Mouse (Mus musculus) liver, embryonic 16.5 days (tissue): ENCODE measurements around the gene Gfpt2. TPM values are rescaled to one million over a fixed set of nuclear protein-coding genes. Genes with fewer than 3 reads are reported as not detected.

Experiments used
- ATAC-seq: fragments of 200-750 bp; cut with Nextera tagmentation; 2 replicates; pipeline ENCODE4 v1.8.0; 2017; ENCODE audit warnings: low read depth, mild to moderate bottlenecking, moderate number of reproducible peaks, moderate library complexity
- H3K27ac ChIP-seq: fragments of 300-500 bp; sonication (generic); 2 replicates; pipeline ENCODE4 v1.5.1; 2014; ENCODE audit warnings: mild to moderate bottlenecking, low read length
- H3K27me3 ChIP-seq: fragments of 300-500 bp; sonication (generic); 2 replicates; pipeline ENCODE4 v1.6.1; 2014; ENCODE audit warnings: low read depth, low read length, mixed read lengths; ENCODE audit not compliant: control insufficient read depth, insufficient read depth
- H3K36me3 ChIP-seq: fragments of 300-500 bp; sonication (generic); 2 replicates; pipeline ENCODE4 v1.6.1; 2014; ENCODE audit warnings: mild to moderate bottlenecking; ENCODE audit not compliant: control insufficient read depth, insufficient read depth
- H3K4me1 ChIP-seq: fragments of 300-500 bp; sonication (generic); 2 replicates; pipeline ENCODE4 v1.6.1; 2014; ENCODE audit warnings: low read depth, low read length, mixed read lengths; ENCODE audit not compliant: control insufficient read depth
- H3K4me2 ChIP-seq: fragments of 300-500 bp; sonication (generic); 2 replicates; pipeline ENCODE4 v1.6.1; 2014; ENCODE audit warnings: low read depth, low read length, mixed read lengths
- H3K4me3 ChIP-seq: fragments of 300-500 bp; sonication (generic); 2 replicates; pipeline ENCODE4 v1.5.1; 2014; ENCODE audit warnings: low read depth, mild to moderate bottlenecking, low read length
- H3K9ac ChIP-seq: fragments of 300-500 bp; sonication (generic); 2 replicates; pipeline ENCODE4 v1.6.1; 2014; ENCODE audit warnings: low read depth, low read length
- H3K9me3 ChIP-seq: fragments of 300-500 bp; sonication (generic); replicated peaks from 2 replicates; pipeline ENCODE4 v1.6.1; 2016; ENCODE audit warnings: low read length; ENCODE audit not compliant: control insufficient read depth
- WGBS: fragments of 180-500 bp; shearing (Covaris S2); extraction: QIAGEN DNeasy Blood & Tissue Kit; methylation state at CpG from one replicate; pipeline ENCODE4 v1.1.7; 2014; ENCODE audit not compliant: insufficient replicate concordance; 5-methylcytosine and 5-hydroxymethylcytosine counted together
- polyA plus RNA-seq: library from polyadenylated mRNA; unstranded; fragments of >200 nt; fragmentation: Nextera tagmentation; extraction: Ambion mirVana; gene quantifications from 2 replicates; pipeline ENCODE4 v1.2.1, GENCODE M21; 2015

Gfpt2 gene
- polyA plus RNA-seq, 1 experiment from 2014 or later: 0.80 TPM

DNA sequence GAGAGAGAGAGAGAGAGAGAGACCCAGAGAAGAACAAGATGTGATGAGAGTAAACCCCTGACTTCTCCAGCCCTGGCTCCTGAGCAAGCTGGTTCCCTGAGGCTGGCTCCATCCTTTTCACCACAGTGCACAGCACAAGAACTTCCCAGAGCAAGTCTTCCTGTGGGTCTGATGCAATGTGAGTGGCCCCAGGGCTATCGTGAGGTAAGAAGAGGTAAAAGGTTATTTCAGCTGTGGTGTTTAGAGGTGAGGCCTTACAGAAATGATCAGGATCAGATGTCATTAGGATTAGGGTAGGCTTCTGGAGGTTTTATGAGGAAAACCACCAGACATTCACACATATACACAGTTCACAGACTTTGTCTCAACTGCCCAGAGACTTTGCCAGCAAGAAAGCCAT lies 47.9 kb downstream of the Gfpt2 start:
- ATAC-seq: no peak
- Histone ChIP-seq H3K9ac (no peak overlapping the region), H3K9me3 (no peaks in the 10 kb centered on the region), H3K4me3 (no peak overlapping the region), H3K27ac (no peak overlapping the region), H3K4me2 (no peak overlapping the region), H3K27me3 (no peaks in the 10 kb centered on the region), H3K4me1 (peaks cover 19% of the 10 kb centered on the region), H3K36me3 (no peaks in the 10 kb centered on the region)
- WGBS: 48% methylated on average over 1 of the region's 1 CpGs

DNA sequence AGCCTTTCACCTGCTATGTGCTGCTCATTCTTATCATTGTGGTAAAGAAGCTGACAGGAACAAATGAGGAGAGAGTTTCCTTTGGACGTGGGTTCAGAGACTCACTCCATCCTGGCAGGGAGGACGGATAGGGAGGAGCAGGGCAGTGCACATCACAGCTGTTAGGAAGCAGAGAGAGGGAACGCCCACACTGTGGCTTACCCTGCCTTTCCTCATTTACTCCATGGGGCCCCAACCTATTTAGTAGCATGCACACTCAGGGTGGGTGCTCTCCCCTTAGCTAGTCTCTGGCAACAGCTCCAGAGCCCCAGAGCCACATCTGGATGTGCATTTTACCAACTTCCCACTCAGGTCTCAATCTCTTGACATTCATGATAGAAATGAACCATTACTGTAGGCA lies 48.7 kb downstream of the Gfpt2 start:
- H3K9ac ChIP-seq: no peak overlapping the region
- WGBS: 17% methylated on average over 3 of the region's 3 CpGs
- peaks cover 24% of the 10 kb centered on the region for H3K4me1 ChIP-seq
- no peaks in the 10 kb centered on the region for H3K27me3 ChIP-seq
- H3K36me3 ChIP-seq: no peaks in the 10 kb centered on the region
- no peak overlapping the region for H3K27ac ChIP-seq
- no peak overlapping the region for H3K4me2 ChIP-seq
- ATAC-seq: no peak
- H3K9me3 ChIP-seq: no peaks in the 10 kb centered on the region
- H3K4me3 ChIP-seq: no peak overlapping the region

DNA sequence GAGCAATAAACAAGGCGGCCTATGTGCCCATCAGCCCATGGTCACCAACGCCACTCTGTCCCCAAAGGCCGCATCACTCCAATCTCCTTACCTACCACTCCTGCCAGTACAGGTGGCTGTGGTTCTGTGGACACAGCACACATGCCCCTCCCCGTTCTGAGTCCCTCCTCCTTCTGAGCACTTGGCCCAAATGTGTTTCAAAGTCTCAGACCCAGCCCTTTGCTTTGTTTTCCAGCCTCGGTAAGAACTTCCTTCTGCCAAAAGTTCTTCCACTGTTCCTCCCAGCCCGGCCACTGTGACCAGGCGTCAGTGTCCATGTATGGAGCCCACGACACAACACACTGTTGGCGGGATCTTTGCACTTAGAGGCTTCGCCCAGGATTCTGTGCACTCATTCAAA lies 50.3 kb downstream of the Gfpt2 start:
- Histone ChIP-seq H3K36me3 (no peaks in the 10 kb centered on the region), H3K27me3 (no peaks in the 10 kb centered on the region), H3K4me1 (peaks cover 32% of the 10 kb centered on the region), H3K4me2 (no peak overlapping the region), H3K27ac (no peak overlapping the region), H3K4me3 (no peak overlapping the region), H3K9ac (no peak overlapping the region), H3K9me3 (no peaks in the 10 kb centered on the region)
- no peak for ATAC-seq
- WGBS: 76% methylated on average over 10 of the region's 10 CpGs

DNA sequence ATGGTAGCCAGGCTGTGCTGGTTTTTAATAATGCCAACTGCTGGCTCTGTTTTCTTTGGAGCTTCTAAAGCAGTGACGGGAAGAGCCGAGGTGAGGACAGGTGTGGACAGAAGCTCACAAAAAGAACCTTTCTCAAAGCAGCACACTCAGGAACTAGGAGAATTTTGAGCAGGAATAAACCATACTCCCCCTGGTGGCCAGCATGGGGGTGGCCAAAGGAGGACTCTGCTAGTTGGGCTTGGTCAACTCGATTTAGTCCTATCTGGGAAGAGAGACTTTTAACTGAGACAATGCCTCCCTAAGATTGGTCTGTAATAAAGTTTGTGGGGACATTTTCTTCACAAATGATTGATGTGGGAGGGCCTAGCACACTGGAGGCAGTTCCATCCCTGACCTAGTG lies 51.0 kb downstream of the Gfpt2 start:
- H3K4me3 ChIP-seq: no peak overlapping the region
- no peaks in the 10 kb centered on the region for H3K27me3 ChIP-seq
- WGBS: 29% methylated on average over 3 of the region's 3 CpGs
- no peak overlapping the region for H3K4me2 ChIP-seq
- H3K9me3 ChIP-seq: no peaks in the 10 kb centered on the region
- no peak overlapping the region for H3K9ac ChIP-seq
- H3K27ac ChIP-seq: no peak overlapping the region
- ATAC-seq: no peak
- H3K36me3 ChIP-seq: no peaks in the 10 kb centered on the region
- peaks cover 32% of the 10 kb centered on the region for H3K4me1 ChIP-seq

DNA sequence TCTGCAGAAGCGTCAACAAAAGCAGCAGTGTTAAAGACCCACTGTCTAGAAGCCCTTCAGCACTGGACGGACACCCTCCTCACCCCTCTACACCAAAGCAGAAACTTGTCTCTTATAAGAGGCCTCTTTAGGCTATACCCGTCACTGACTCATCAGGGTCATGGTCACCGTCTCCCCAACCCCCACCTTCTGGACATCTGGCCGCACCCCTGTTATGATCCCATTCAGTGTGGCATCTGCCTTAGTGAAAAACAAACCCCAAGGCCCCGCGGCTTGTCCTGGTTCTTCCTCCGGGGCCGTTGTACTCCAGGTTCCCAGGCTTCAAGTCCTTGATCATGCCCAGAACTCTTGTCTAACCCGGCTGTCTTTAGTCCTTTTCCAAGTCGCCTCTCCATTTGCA lies 52.0 kb downstream of the Gfpt2 start:
- peak overlapping the region; percentile 46; the same call in 1 of the 2 replicates for H3K27ac ChIP-seq
- peak overlapping the region; percentile 66 for H3K9ac ChIP-seq
- WGBS: 32% methylated on average over 11 of the region's 11 CpGs
- peak overlapping the region; percentile 93 for H3K4me2 ChIP-seq
- no peak for ATAC-seq
- peak overlapping the region; percentile 84 for H3K4me3 ChIP-seq
- H3K9me3 ChIP-seq: no peaks in the 10 kb centered on the region
- H3K27me3 ChIP-seq: no peaks in the 10 kb centered on the region
- peaks cover 28% of the 10 kb centered on the region for H3K4me1 ChIP-seq
- H3K36me3 ChIP-seq: no peaks in the 10 kb centered on the region

DNA sequence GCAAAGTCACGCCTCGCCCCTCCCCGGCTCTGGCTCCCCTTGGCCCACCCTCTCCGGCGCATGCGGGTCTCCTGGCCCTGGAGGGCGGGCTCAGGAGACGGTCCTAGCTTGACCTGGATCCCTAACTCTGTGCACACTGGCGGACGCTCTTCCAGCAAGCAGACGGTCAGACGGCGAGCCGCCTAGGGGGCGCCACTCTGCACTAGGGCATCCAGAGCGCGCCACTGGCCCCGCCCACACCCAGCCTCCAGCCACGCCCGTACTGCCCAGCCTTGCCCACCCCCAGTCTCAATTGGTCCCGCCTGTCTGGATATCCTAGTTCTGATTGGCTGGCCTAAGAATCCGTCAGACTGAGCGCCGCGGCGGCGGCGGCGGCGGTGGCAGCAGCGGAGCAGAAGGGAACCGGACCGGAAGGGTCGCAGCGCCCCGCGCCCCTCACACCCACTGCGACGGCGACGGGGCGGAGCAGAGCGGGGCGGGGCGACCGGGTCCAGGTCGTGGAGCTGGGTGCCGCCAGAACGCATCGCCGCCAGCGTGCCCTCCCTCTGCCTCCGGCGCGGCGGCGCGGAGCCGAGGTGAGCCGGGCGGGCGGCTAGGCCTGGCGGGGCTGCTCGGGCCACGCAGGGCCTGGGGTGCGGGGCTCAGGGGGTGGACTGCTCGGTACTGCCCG lies 52.6 kb downstream of the Gfpt2 start, which contains the start of gene Mapk9:
Mapk9 (plus strand) TSS at position 351 of the 670 bp plus-strand sequence.
- ATAC-seq: peak; percentile 96
- under 1% methylated on average over 59 of the region's 68 CpGs for WGBS
- H3K27me3 ChIP-seq: no peaks in the 10 kb centered on the region
- H3K4me1 ChIP-seq: peaks cover 28% of the 10 kb centered on the region
- peak within 1 kb of the TSS; percentile 84 for H3K4me3 ChIP-seq
- H3K36me3 ChIP-seq: no peaks in the 10 kb centered on the region
- peak within 1 kb of the TSS; percentile 80 for H3K27ac ChIP-seq
- no peaks in the 10 kb centered on the region for H3K9me3 ChIP-seq
- H3K9ac ChIP-seq: peak within 1 kb of the TSS; percentile 88
- peak within 1 kb of the TSS; percentile 93 for H3K4me2 ChIP-seq

DNA sequence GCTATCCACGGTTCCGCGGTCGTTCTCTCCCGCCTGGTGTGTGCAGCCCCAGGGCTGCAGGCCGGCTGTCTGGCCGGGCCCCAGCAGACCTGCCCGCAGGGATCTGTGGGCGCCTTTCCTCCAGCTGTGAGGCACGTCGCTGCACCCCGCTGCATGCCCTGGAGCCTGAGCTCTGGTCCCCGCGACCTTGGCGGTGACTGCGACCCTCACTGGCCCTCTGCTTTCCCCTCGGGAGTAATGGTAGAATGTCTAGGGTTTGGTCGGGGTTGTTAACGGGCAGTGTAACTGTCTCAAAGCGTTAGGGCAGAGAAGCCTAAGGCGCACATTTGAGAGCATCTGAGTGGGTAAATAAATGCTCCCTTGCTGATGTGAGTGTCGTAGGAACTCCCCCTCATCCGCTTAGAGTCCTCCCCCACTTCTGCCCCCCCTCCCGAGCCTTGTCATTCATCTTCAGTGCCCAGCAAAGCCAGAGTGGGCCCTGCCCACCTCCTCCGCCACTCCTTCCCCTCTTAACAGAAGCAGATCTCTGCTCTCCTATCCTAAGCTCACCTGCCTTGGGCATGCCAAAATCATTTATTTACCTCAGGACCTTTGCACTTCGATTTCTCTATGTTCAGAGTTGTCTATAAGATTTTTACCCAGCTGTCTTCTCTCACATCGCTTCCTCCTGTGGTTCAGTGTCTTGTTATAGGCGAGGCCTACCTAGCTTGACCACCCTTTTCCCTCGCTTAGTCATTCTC lies 53.3 kb downstream of the Gfpt2 start:
- Histone ChIP-seq H3K4me1 (peaks cover 28% of the 10 kb centered on the region), H3K9ac (peak overlapping the region; percentile 88), H3K9me3 (no peaks in the 10 kb centered on the region), H3K36me3 (no peaks in the 10 kb centered on the region), H3K4me3 (peak overlapping the region; percentile 84), H3K27ac (peak overlapping the region; percentile 80), H3K4me2 (peak overlapping the region; percentile 93), H3K27me3 (no peaks in the 10 kb centered on the region)
- WGBS: 2% methylated on average over 29 of the region's 29 CpGs
- ATAC-seq: no peak

DNA sequence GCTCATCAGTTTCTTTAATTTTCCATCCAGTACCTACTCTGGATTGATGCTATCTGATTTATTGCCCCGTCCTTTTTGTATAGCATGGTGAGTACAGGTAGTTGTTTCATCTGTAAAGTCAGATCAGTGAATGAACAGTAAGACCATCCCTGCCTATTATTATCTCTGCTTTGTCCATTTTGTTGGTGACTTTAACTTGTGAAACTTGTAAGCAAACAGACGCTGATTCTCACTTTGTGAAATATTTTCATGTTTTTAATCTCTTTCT lies 53.8 kb downstream of the Gfpt2 start:
- no peaks in the 10 kb centered on the region for H3K27me3 ChIP-seq
- peak overlapping the region; percentile 88 for H3K9ac ChIP-seq
- peak overlapping the region; percentile 93 for H3K4me2 ChIP-seq
- H3K4me3 ChIP-seq: peak overlapping the region; percentile 84
- no peaks in the 10 kb centered on the region for H3K36me3 ChIP-seq
- no peaks in the 10 kb centered on the region for H3K9me3 ChIP-seq
- H3K27ac ChIP-seq: peak overlapping the region; percentile 80; the same call in 1 of the 2 replicates
- peaks cover 26% of the 10 kb centered on the region for H3K4me1 ChIP-seq
- 28% methylated on average over 2 of the region's 2 CpGs for WGBS
- ATAC-seq: no peak

DNA sequence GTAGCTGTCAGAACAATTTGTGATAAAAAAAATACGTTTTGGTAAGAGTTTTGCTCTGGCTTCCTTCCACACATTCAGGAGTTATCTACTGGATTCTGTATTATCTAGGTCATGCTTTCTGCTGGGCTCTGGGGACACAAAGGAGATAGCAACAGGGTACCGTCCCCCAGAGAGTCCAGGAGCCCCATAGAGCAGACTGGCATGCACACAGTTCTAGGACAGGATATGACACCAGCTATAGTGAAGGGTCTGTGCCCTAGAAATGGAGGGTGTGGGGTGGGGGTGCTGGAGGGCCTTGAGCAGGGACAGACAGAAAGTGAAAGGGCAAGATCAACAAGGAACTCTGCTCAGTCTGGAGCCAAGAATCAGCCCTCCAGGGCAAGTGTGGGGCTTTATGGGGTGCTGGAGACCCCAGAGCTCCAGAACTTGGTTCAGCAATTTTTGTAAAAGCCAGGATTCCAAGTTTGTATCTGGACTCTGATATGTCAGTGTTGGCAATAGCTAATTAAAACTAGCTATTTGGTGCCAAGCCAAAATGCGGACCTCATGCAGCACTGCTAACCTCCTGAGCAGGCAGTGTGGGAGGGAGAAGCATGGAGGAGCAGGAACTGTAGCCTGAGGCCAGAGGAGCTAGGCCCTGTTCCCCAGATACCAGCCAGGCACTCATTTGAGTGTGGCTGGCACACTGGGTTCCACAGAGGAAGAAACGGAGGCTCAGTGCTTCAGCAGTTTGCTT lies 54.3 kb downstream of the Gfpt2 start:
- ATAC-seq: no peak
- 37% methylated on average over 4 of the region's 4 CpGs for WGBS
- Histone ChIP-seq H3K27ac (peak overlapping the region; percentile 74), H3K4me3 (peak overlapping the region; percentile 84), H3K27me3 (no peaks in the 10 kb centered on the region), H3K9me3 (no peaks in the 10 kb centered on the region), H3K4me1 (peaks cover 24% of the 10 kb centered on the region), H3K9ac (peak overlapping the region; percentile 32), H3K4me2 (peak overlapping the region; percentile 93), H3K36me3 (no peaks in the 10 kb centered on the region)
